Mouse (Mus musculus) embryonic facial prominence, embryonic 15.5 days (tissue): ENCODE measurements around the gene Aar2. TPM values are rescaled to one million over a fixed set of nuclear protein-coding genes. Genes with fewer than 3 reads are reported as not detected.
A peak's percentile ranks its signal among the peaks of the same experiment; 100 is the strongest.

Source experiments
- ATAC-seq: fragments of 200-750 bp; cut with Nextera tagmentation; 2 replicates; pipeline ENCODE4 v1.8.0; 2017; ENCODE audit warnings: low read depth, moderate TSS enrichment; ENCODE audit not compliant: insufficient number of reproducible peaks, low FRiP score, low TSS enrichment
- H3K27ac ChIP-seq: fragments of 300-500 bp; sonication (generic); replicated peaks from 2 replicates; pipeline ENCODE4 v1.5.1; 2015; ENCODE audit warnings: mild to moderate bottlenecking, inconsistent platforms
- H3K27me3 ChIP-seq: fragments of 300-500 bp; sonication (generic); 2 replicates; pipeline ENCODE4 v1.6.1; 2015; ENCODE audit warnings: inconsistent platforms
- H3K36me3 ChIP-seq: fragments of 300-500 bp; sonication (generic); 2 replicates; pipeline ENCODE4 v1.6.1; 2015; ENCODE audit warnings: mild to moderate bottlenecking, inconsistent platforms
- H3K4me1 ChIP-seq: fragments of 300-500 bp; sonication (generic); 2 replicates; pipeline ENCODE4 v1.6.1; 2015; ENCODE audit warnings: inconsistent platforms
- H3K4me2 ChIP-seq: fragments of 300-500 bp; sonication (generic); replicated peaks from 2 replicates; pipeline ENCODE4 v1.6.1; 2015; ENCODE audit warnings: mild to moderate bottlenecking, inconsistent platforms
- H3K4me3 ChIP-seq: fragments of 300-500 bp; sonication (generic); replicated peaks from 2 replicates; pipeline ENCODE4 v1.5.1; 2015; ENCODE audit warnings: mild to moderate bottlenecking, inconsistent platforms
- H3K9ac ChIP-seq: fragments of 300-500 bp; sonication (generic); 2 replicates; pipeline ENCODE4 v1.6.1; 2015; ENCODE audit warnings: inconsistent platforms
- H3K9me3 ChIP-seq: fragments of 300-500 bp; sonication (generic); replicated peaks from 2 replicates; pipeline ENCODE4 v1.6.1; 2016; ENCODE audit warnings: inconsistent platforms
- WGBS: fragments of 180-500 bp; shearing (Covaris S2); methylation state at CpG from one replicate; pipeline ENCODE4 v1.1.7; 2015; 5-methylcytosine and 5-hydroxymethylcytosine counted together
- polyA plus RNA-seq: library from polyadenylated mRNA; unstranded; fragments of >200 nt; fragmentation: Nextera tagmentation; extraction: Ambion mirVana; gene quantifications from 2 replicates; pipeline ENCODE4 v1.2.1, GENCODE M21; 2015

Gene Aar2
- polyA plus RNA-seq, 1 experiment from 2014 or later, result 33.6 TPM

- no peaks in the 10 kb centered on the region for H3K36me3 ChIP-seq
- H3K9me3 ChIP-seq, result no peaks in the 10 kb centered on the region
- no peak for ATAC-seq
- H3K4me3 ChIP-seq, result no peak overlapping the region
- no peak overlapping the region for H3K27ac ChIP-seq
- H3K27me3 ChIP-seq, result peaks cover 9% of the 10 kb centered on the region; the same call in 1 of the 2 replicates
- no peak overlapping the region for H3K9ac ChIP-seq
- no peaks in the 10 kb centered on the region for H3K4me1 ChIP-seq
- 77% methylated on average over 9 of the region's 9 CpGs for WGBS
- no peak overlapping the region for H3K4me2 ChIP-seq
These were observed 56.3 kb downstream of the Aar2 start for GRCm38 (mm10) chr2:156603671-156604070.

GRCm38 (mm10) chr2:156605144-156605543, 57.8 kb downstream of the Aar2 start:
- Histone ChIP-seq H3K27me3 (peaks cover 10% of the 10 kb centered on the region), H3K36me3 (no peaks in the 10 kb centered on the region), H3K4me1 (no peaks in the 10 kb centered on the region), H3K27ac (no peak overlapping the region), H3K4me2 (no peak overlapping the region), H3K4me3 (no peak overlapping the region), H3K9me3 (no peaks in the 10 kb centered on the region), H3K9ac (no peak overlapping the region)
- 38% methylated on average over 3 of the region's 3 CpGs for WGBS
- no peak for ATAC-seq

- ATAC-seq, result no peak
- peaks cover 15% of the 10 kb centered on the region for H3K27me3 ChIP-seq
- H3K36me3 ChIP-seq, result no peaks in the 10 kb centered on the region
- H3K4me3 ChIP-seq, result no peak overlapping the region
- no peak overlapping the region for H3K27ac ChIP-seq
- no peak overlapping the region for H3K4me2 ChIP-seq
- 78% methylated on average over 5 of the region's 5 CpGs for WGBS
- H3K9me3 ChIP-seq, result no peaks in the 10 kb centered on the region
- H3K9ac ChIP-seq, result no peak overlapping the region
- H3K4me1 ChIP-seq, result no peaks in the 10 kb centered on the region
These were observed 58.6 kb downstream of the Aar2 start for GRCm38 (mm10) chr2:156605971-156606370.

GRCm38 (mm10) chr2:156613081-156613540, 65.7 kb downstream of the Aar2 start:
- WGBS, result 1% methylated on average over 41 of the region's 41 CpGs

GRCm38 (mm10) chr2:156613541-156614257, 66.3 kb downstream of the Aar2 start, which contains the start of gene Dlgap4:
Gene Dlgap4, plus strand, starts transcription at chr2:156613705.
- WGBS, result under 1% methylated on average over 95 of the region's 103 CpGs
- Histone ChIP-seq H3K9ac (peak within 1 kb of the TSS; percentile 56), H3K27me3 (peaks cover 60% of the 10 kb centered on the region), H3K4me2 (peak within 1 kb of the TSS; percentile 98), H3K9me3 (no peaks in the 10 kb centered on the region), H3K4me1 (peaks cover 28% of the 10 kb centered on the region), H3K4me3 (peak within 1 kb of the TSS; percentile 73), H3K27ac (no peak within 1 kb of the TSS), H3K36me3 (no peaks in the 10 kb centered on the region)
- ATAC-seq, result peak; percentile 64

More at GRCm38 (mm10) chr2:156613081-156613540, 65.7 kb downstream of the Aar2 start:
- Histone ChIP-seq H3K27me3 (peaks cover 61% of the 10 kb centered on the region), H3K9me3 (no peaks in the 10 kb centered on the region), H3K36me3 (no peaks in the 10 kb centered on the region), H3K4me3 (peak overlapping the region; percentile 73), H3K9ac (no peak overlapping the region), H3K4me1 (peaks cover 28% of the 10 kb centered on the region), H3K27ac (no peak overlapping the region), H3K4me2 (peak overlapping the region; percentile 98)
- peak; percentile 58 for ATAC-seq

GRCm38 (mm10) chr2:156614258-156614556, 66.8 kb downstream of the Aar2 start:
- Histone ChIP-seq H3K36me3 (no peaks in the 10 kb centered on the region), H3K4me1 (peaks cover 28% of the 10 kb centered on the region), H3K9me3 (no peaks in the 10 kb centered on the region), H3K4me3 (peak overlapping the region; percentile 73), H3K4me2 (peak overlapping the region; percentile 98), H3K9ac (peak overlapping the region; percentile 56), H3K27ac (no peak overlapping the region), H3K27me3 (peaks cover 64% of the 10 kb centered on the region)
- 0% methylated on average over 18 of the region's 18 CpGs for WGBS
- no peak for ATAC-seq

GRCm38 (mm10) chr2:156614661-156615654, 67.6 kb downstream of the Aar2 start:
- ATAC-seq, result no peak
- Histone ChIP-seq H3K9me3 (no peaks in the 10 kb centered on the region), H3K4me2 (peak overlapping the region; percentile 98), H3K4me3 (peak overlapping the region; percentile 73), H3K4me1 (peaks cover 28% of the 10 kb centered on the region), H3K27me3 (peaks cover 64% of the 10 kb centered on the region), H3K36me3 (no peaks in the 10 kb centered on the region), H3K9ac (no peak overlapping the region), H3K27ac (no peak overlapping the region)
- 11% methylated on average over 31 of the region's 31 CpGs for WGBS

- WGBS, result 55% methylated on average over 7 of the region's 7 CpGs
- no peak for ATAC-seq
- no peak overlapping the region for H3K4me3 ChIP-seq
- no peak overlapping the region for H3K4me2 ChIP-seq
- peaks cover 28% of the 10 kb centered on the region for H3K4me1 ChIP-seq
- H3K36me3 ChIP-seq, result no peaks in the 10 kb centered on the region
- no peak overlapping the region for H3K9ac ChIP-seq
- H3K9me3 ChIP-seq, result no peaks in the 10 kb centered on the region
- peaks cover 58% of the 10 kb centered on the region for H3K27me3 ChIP-seq
- H3K27ac ChIP-seq, result no peak overlapping the region
These were observed 69.1 kb downstream of the Aar2 start for GRCm38 (mm10) chr2:156616513-156616912.

GRCm38 (mm10) chr2:156617536-156617935, 70.2 kb downstream of the Aar2 start:
- no peaks in the 10 kb centered on the region for H3K9me3 ChIP-seq
- peaks cover 28% of the 10 kb centered on the region for H3K4me1 ChIP-seq
- H3K9ac ChIP-seq, result no peak overlapping the region
- no peak for ATAC-seq
- H3K36me3 ChIP-seq, result no peaks in the 10 kb centered on the region
- H3K4me3 ChIP-seq, result no peak overlapping the region
- peaks cover 52% of the 10 kb centered on the region for H3K27me3 ChIP-seq
- H3K4me2 ChIP-seq, result 0 out of 2 replicates have a peak overlapping the region, but pooled peaks have one; percentile 15
- 29% methylated on average over 11 of the region's 11 CpGs for WGBS
- H3K27ac ChIP-seq, result no peak overlapping the region
